Mouse (Mus musculus): ENCODE measurements around the gene Fanci.

Fanci gene

GRCm38 (mm10) chr7:79391883-79392649, at the start of gene Fanci:
Fanci (plus strand) TSS chr7:79391929.
- DNase-seq: peak; percentile 92 to 96

- DNase-seq: peak; percentile 28 to 51
Observed at GRCm38 (mm10) chr7:79345902-79346301, 45.8 kb upstream of the Fanci start.

- no peak for DNase-seq
Observed at GRCm38 (mm10) chr7:79346555-79347075, 45.1 kb upstream of the Fanci start.

GRCm38 (mm10) chr7:79347108-79347813, 44.5 kb upstream of the Fanci start:
- DNase-seq: no peak

- no peak for DNase-seq
Observed at GRCm38 (mm10) chr7:79348816-79349215, 42.9 kb upstream of the Fanci start.

- DNase-seq: peak; percentile 82
Observed at GRCm38 (mm10) chr7:79349738-79350386, 41.9 kb upstream of the Fanci start.

- no peak for DNase-seq
Observed at GRCm38 (mm10) chr7:79358350-79359182, 33.2 kb upstream of the Fanci start.

GRCm38 (mm10) chr7:79359183-79359435, 32.6 kb upstream of the Fanci start:
- no peak for DNase-seq

- no peak for DNase-seq
Observed at GRCm38 (mm10) chr7:79360056-79360455, 31.7 kb upstream of the Fanci start.

- DNase-seq: no peak
Observed at GRCm38 (mm10) chr7:79362208-79362607, 29.5 kb upstream of the Fanci start.

- no peak for DNase-seq
Observed at GRCm38 (mm10) chr7:79362830-79363229, 28.9 kb upstream of the Fanci start.

GRCm38 (mm10) chr7:79363370-79364043, 28.2 kb upstream of the Fanci start:
- DNase-seq: peak in 1 of 2 experiments; percentile 21

- no peak for DNase-seq
Observed at GRCm38 (mm10) chr7:79368664-79369063, 23.1 kb upstream of the Fanci start.

GRCm38 (mm10) chr7:79369416-79369815, 22.3 kb upstream of the Fanci start:
- DNase-seq: no peak

GRCm38 (mm10) chr7:79371321-79371879, 20.3 kb upstream of the Fanci start:
- DNase-seq: peak; percentile 54 to 61

- DNase-seq: no peak
Observed at GRCm38 (mm10) chr7:79374017-79374416, 17.7 kb upstream of the Fanci start.

- DNase-seq: no peak
Observed at GRCm38 (mm10) chr7:79375594-79375993, 16.1 kb upstream of the Fanci start.

GRCm38 (mm10) chr7:79376516-79377275, 15.0 kb upstream of the Fanci start:
- no peak for DNase-seq

GRCm38 (mm10) chr7:79386422-79387133, 5.2 kb upstream of the Fanci start, which contains the start of gene Rlbp1:
Rlbp1 (minus strand) TSS chr7:79387048.
- DNase-seq: no peak

GRCm38 (mm10) chr7:79387140-79387539, 4.6 kb upstream of the Fanci start:
- no peak for DNase-seq
